Mouse (Mus musculus): Measurements from ENCODE around the gene Gata3. TPM values are rescaled to one million over a fixed set of nuclear protein-coding genes. Genes with fewer than 3 reads are reported as not detected.

The Gata3 gene
- polyA plus RNA-seq, 2 experiments = 6.9 to 29.4 TPM

GRCm38 (mm10) chr2:9882371-9882925 is 7.4 kb downstream of the Gata3 start:
- Histone ChIP-seq H3K27me3 (ENCODE audit: control insufficient read depth, insufficient read depth, low read length) (peaks cover 85% of the 10 kb centered on the region), H3K4me3 (replicated peaks; ENCODE audit: low read length) (peak overlapping the region; percentile 28), H3K4me2 (replicated peaks; ENCODE audit: low read depth, low read length, severe bottlenecking) (peak overlapping the region; percentile 57), H3K4me1 (ENCODE audit: control insufficient read depth, insufficient read depth, low read length) (peaks cover 17% of the 10 kb centered on the region), H3K36me3 (ENCODE audit: control insufficient read depth, insufficient read depth, low read length) (no peaks in the 10 kb centered on the region), H3K9ac (ENCODE audit: low read depth, low read length, severe bottlenecking) (no peak overlapping the region), H3K27ac (replicated peaks; ENCODE audit: low read depth, low read length) (no peak overlapping the region), H3K9me3 (ENCODE audit: control insufficient read depth, low read length) (no peaks in the 10 kb centered on the region)
- no peak for TF ChIP-seq POLR2A (IDR thresholded peaks at IDR 0.05; ENCODE audit: borderline replicate concordance, extremely low read depth, insufficient read depth, insufficient read length)
- under 1% methylated on average over 39 of the region's 39 CpGs for WGBS
- no peak for ATAC-seq (ENCODE audit: low FRiP score, low read depth)
- DNase-seq (ENCODE audit: low spot score) = peak; percentile 63

GRCm38 (mm10) chr2:9881611-9882023 is 8.2 kb downstream of the Gata3 start:
- Histone ChIP-seq H3K27me3 (ENCODE audit: control insufficient read depth, insufficient read depth, low read length) (peaks cover 84% of the 10 kb centered on the region), H3K9ac (ENCODE audit: low read depth, low read length, severe bottlenecking) (no peak overlapping the region), H3K4me2 (replicated peaks; ENCODE audit: low read depth, low read length, severe bottlenecking) (peak overlapping the region; percentile 57), H3K4me1 (ENCODE audit: control insufficient read depth, insufficient read depth, low read length) (peaks cover 17% of the 10 kb centered on the region), H3K9me3 (ENCODE audit: control insufficient read depth, low read length) (no peaks in the 10 kb centered on the region), H3K4me3 (replicated peaks; ENCODE audit: low read length) (peak overlapping the region; percentile 33), H3K36me3 (ENCODE audit: control insufficient read depth, insufficient read depth, low read length) (no peaks in the 10 kb centered on the region), H3K27ac (replicated peaks; ENCODE audit: low read depth, low read length) (no peak overlapping the region)
- TF ChIP-seq POLR2A (IDR thresholded peaks at IDR 0.05; ENCODE audit: borderline replicate concordance, extremely low read depth, insufficient read depth, insufficient read length) = no peak
- DNase-seq (ENCODE audit: low spot score) (no peak), ATAC-seq (ENCODE audit: low FRiP score, low read depth) (no peak)
- 0% methylated on average over 13 of the region's 13 CpGs for WGBS

GRCm38 (mm10) chr2:9881051-9881591 is 8.7 kb downstream of the Gata3 start, which contains the start of gene 4930412O13Rik:
Gene 4930412O13Rik (plus strand): TSS chr2:9881252.
- H3K9ac ChIP-seq (ENCODE audit: low read depth, low read length, severe bottlenecking) = no peak within 1 kb of the TSS; the same call in 1 of the 2 replicates
- under 1% methylated on average over 16 of the region's 35 CpGs for WGBS
- H3K36me3 ChIP-seq (ENCODE audit: control insufficient read depth, insufficient read depth, low read length) = no peaks in the 10 kb centered on the region
- peak within 1 kb of the TSS; percentile 33 for H3K4me3 ChIP-seq (replicated peaks; ENCODE audit: low read length)
- H3K4me1 ChIP-seq (ENCODE audit: control insufficient read depth, insufficient read depth, low read length) = peaks cover 17% of the 10 kb centered on the region
- no peak for ATAC-seq (ENCODE audit: low FRiP score, low read depth)
- H3K4me2 ChIP-seq (replicated peaks; ENCODE audit: low read depth, low read length, severe bottlenecking) = peak within 1 kb of the TSS; percentile 57
- TF ChIP-seq POLR2A (IDR thresholded peaks at IDR 0.05; ENCODE audit: borderline replicate concordance, extremely low read depth, insufficient read depth, insufficient read length) = no peak
- H3K27ac ChIP-seq (replicated peaks; ENCODE audit: low read depth, low read length) = no peak within 1 kb of the TSS
- no peaks in the 10 kb centered on the region for H3K9me3 ChIP-seq (ENCODE audit: control insufficient read depth, low read length)
- no peak for DNase-seq (ENCODE audit: low spot score)
- peaks cover 84% of the 10 kb centered on the region for H3K27me3 ChIP-seq (ENCODE audit: control insufficient read depth, insufficient read depth, low read length)

- Histone ChIP-seq H3K4me3 (replicated peaks; ENCODE audit: low read length) (no peak overlapping the region), H3K9ac (ENCODE audit: low read depth, low read length, severe bottlenecking) (no peak overlapping the region), H3K27ac (replicated peaks; ENCODE audit: low read depth, low read length) (no peak overlapping the region), H3K27me3 (ENCODE audit: control insufficient read depth, insufficient read depth, low read length) (peaks cover 84% of the 10 kb centered on the region), H3K4me2 (replicated peaks; ENCODE audit: low read depth, low read length, severe bottlenecking) (no peak overlapping the region; the same call in 1 of the 2 replicates), H3K36me3 (ENCODE audit: control insufficient read depth, insufficient read depth, low read length) (no peaks in the 10 kb centered on the region), H3K4me1 (ENCODE audit: control insufficient read depth, insufficient read depth, low read length) (peaks cover 17% of the 10 kb centered on the region), H3K9me3 (ENCODE audit: control insufficient read depth, low read length) (no peaks in the 10 kb centered on the region)
- no peak for DNase-seq (ENCODE audit: low spot score)
- ATAC-seq (ENCODE audit: low FRiP score, low read depth) = no peak
- WGBS = 4% methylated on average over 11 of the region's 11 CpGs
- no peak for TF ChIP-seq POLR2A (IDR thresholded peaks at IDR 0.05; ENCODE audit: borderline replicate concordance, extremely low read depth, insufficient read depth, insufficient read length)
Observed at GRCm38 (mm10) chr2:9880271-9880670, 9.6 kb downstream of the Gata3 start.

GRCm38 (mm10) chr2:9879493-9879892 is 10.3 kb downstream of the Gata3 start:
- no peaks in the 10 kb centered on the region for H3K36me3 ChIP-seq (ENCODE audit: control insufficient read depth, insufficient read depth, low read length)
- H3K4me3 ChIP-seq (replicated peaks; ENCODE audit: low read length) = peak overlapping the region; percentile 41
- peaks cover 17% of the 10 kb centered on the region for H3K4me1 ChIP-seq (ENCODE audit: control insufficient read depth, insufficient read depth, low read length)
- no peak overlapping the region for H3K27ac ChIP-seq (replicated peaks; ENCODE audit: low read depth, low read length)
- H3K4me2 ChIP-seq (replicated peaks; ENCODE audit: low read depth, low read length, severe bottlenecking) = peak overlapping the region; percentile 77
- H3K9me3 ChIP-seq (ENCODE audit: control insufficient read depth, low read length) = no peaks in the 10 kb centered on the region
- peaks cover 84% of the 10 kb centered on the region for H3K27me3 ChIP-seq (ENCODE audit: control insufficient read depth, insufficient read depth, low read length)
- no peak overlapping the region for H3K9ac ChIP-seq (ENCODE audit: low read depth, low read length, severe bottlenecking)
- DNase-seq (ENCODE audit: low spot score) (peak; percentile 95), ATAC-seq (ENCODE audit: low FRiP score, low read depth) (peak; percentile 90)
- under 1% methylated on average over 21 of the region's 21 CpGs for WGBS
- TF ChIP-seq POLR2A (IDR thresholded peaks at IDR 0.05; ENCODE audit: borderline replicate concordance, extremely low read depth, insufficient read depth, insufficient read length) = no peak
